Mouse (Mus musculus) layer of hippocampus, adult 9-11 months (tissue): ENCODE data around the gene Trio.

Experiments used
- DNase-seq: peaks from one replicate; pipeline ENCODE4 v3.0.0; 2022

Gene Trio

DNA sequence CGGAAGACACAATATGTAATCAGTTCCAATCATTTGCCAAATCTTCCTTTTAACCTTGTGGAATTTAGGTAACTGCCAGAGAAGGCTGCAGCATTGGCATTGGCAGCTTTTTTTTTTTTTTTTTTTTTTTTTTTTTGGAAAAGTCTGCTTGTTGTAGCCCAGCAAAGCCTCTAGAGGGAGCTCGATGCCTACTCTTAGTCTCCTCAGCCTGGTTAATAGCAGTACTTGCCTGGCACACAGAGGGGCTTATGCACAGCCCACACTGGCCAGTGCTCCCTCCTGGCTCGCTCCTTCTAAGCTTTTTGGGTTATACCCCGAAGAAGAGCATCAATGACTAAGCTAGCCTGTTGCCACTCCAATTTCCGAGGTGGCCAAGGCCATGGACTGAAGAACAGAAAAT lies 106.1 kb downstream of the Trio start:
- DNase-seq = no peak

DNA sequence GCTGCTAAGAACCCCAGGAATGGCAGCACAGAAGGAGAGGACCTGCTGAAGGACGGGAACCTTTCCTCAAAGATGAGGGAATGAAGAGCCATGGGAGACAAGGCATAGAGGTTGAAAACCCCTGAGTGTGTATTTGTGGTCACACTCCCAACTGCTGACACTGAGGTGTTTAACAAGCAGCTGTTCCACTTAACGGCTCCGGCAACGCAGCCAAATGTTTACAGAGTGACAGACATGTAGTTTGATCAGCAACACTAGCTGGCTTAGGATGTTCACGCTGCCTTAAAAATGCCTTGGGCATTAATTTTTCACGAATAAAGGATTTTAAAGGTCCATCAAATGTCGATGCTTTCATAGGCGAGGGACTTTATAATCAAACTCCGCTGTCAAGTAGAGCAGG lies 106.8 kb downstream of the Trio start:
- DNase-seq = no peak

DNA sequence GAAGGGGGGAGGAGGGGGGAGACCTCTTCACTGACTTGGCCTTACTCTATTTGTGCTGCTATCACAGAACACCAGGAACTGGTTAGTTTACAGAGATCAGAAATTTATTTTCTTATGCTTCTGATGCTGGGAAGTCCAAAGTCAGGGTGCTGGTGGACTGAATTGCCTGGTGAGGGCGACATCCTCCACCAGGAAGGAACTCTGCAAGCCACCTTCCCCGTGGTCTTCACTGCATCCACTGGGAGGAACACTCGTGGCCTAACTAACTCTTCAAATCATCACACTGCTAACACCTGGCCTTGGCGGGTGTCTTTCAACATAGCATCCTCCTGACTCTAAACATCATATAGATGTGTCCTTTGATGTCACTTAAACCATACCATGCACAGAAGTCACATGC lies 109.4 kb downstream of the Trio start:
- no peak for DNase-seq

DNA sequence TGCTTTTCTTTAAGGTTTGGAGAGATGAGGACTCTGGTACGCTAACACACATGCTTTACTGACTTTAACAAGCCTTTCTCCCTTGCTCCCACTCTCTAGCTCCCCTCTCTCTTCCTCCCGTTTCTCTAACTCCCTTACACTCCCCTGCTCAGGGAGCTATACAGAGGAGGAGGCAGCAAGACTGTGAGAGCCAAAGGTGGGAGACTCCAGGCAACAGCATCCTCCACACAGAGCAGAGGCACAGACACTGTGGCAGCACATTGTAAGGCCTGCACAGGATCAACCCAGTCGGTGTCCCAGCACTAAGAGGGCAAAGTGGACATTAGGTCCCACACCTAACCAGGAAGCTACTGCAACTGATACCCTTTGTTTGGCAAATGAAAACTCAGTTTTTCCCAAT lies 112.6 kb downstream of the Trio start:
- DNase-seq = no peak

DNA sequence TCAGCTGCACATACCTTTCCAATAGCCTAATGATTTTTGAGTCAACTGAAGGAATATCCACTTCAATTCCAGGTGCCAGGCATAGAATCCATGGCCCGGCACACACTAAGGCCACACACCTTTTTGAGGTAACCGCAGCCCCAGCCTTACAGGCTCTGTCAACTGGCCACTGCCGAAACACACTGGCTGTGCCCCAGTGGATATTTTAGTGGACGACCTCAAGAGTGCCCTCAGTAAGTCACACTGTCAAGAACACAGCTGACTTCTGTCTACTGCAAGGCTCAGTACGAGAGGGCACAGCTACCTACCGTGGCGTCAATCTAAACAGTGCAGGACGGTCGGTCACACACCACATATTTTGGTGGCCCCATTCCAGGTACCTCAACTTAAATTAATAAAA lies 114.5 kb downstream of the Trio start:
- DNase-seq = no peak

DNA sequence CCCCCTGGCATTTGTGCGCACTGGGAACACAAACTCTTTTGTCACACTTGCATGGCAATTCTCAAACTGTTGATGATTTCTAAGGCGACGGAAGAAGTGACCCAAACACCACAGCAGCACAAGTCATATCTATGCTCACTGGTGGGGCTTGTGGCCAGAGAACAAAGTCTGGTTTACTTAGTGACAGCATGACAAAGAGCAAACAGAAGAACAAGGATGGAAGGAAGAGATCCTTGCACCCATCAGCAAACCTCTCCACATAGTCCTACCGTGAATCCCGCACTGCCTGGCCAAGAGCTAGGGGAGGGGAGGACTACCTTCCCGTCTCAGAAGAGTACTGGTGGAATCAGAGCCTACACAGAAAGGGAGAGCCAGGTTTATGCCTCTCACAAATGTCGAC lies 115.5 kb downstream of the Trio start:
- no peak for DNase-seq

DNA sequence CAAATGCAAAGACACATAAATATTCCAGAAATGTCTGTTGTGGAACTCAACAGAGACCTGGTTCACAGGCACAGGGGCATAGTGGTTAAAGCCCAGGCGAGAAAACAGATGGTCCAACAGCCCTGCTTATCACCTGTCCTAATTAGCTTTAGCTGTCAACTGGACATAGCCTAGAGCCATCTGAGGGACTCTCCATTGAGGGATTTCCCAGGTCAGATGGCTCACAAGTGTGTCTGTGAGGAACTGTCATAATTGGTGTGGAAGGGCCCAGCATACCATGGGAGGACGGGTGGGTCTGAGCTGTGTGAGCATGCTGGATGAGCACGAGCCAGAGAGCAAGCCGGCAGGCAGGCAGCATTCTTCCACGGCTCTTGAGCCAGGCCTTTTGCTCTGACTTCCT lies 118.0 kb downstream of the Trio start:
- DNase-seq = no peak

DNA sequence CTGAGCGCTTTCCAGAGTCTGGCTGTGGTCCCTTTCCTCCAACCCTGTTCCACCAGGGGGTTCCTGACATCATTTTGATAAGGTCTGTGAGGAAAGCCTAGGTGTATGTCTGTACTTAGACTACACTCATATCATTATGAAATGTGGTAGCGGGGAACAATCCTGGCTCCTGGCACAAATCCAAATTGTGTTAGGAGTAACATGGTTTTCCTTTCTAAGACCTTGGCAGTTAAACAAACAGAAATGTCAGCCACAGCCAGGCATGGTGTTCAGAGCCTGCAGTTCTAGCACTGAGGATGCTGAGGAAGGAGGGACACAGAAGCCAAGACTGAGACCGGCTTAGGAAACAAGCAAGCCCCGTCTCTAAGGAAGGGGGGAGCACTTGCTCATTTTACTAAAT lies 119.2 kb downstream of the Trio start:
- no peak for DNase-seq

DNA sequence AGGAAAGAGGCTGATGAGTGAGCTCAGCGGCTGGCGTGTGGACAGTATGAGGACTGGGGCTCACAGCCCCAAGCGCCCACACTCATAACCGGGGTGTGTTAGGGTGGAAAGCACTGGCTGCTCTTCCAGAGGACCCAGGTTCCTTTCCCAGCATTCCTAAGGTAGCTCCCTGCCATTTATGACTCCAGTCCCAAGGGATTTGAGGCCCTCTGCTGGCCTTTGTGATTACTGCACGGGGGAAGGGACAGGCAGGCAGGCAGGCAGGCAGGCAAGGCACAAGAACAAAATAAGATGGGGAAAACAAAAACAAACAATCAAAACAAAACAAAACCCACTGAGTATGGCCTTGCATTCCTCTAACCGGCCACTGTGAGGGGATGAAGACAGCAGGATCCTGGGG lies 120.3 kb downstream of the Trio start:
- peak; percentile 54 for DNase-seq

DNA sequence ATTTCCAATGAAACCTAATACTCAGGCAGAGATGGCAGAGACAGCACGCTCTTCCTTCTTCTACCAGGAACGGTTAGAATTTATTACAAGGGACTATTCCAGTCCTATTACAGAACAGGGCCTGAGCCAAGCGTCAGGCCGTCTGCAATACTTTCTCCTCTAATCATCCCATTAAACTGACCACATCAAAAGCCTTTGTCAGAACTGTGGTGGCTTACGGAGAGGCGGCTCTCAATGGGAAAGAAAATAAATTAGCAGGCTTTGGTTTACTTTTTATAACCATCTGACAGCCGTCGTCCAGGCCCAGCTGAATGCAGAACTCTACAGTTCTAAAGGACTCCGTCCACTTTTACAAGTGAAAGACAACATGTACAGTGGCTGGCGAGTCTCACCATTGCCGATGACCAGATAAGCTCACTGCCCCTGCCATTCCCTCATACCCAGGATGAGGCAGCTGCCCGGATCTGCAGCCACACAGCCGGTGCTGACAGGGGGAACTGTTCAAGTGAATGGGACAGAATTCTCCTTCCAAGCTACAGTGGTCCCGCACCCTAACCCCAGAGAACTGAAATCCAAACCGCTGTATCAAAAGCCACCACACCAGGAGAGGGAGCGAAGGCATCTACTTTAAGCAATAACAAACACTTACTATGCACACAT lies 121.2 kb downstream of the Trio start:
- no peak for DNase-seq

DNA sequence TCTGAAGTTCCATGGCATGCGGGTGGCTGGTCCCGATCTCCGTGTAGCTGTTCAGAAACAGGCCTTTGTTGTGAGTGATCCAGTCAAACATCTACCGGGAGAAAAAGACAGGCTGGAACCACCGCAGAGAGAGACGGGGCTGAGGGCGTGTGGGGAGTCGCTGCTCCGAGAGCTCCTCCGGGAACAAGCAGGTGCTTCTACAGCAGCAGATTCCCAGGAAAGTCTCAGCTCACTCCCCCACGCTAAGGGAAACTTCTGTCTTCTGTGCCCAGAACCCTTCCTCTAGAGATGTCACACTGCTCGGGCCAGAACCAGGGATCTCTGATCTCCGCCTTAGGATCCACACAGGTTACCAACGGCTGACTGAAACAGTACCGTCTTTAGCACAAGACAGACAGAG lies 124.4 kb downstream of the Trio start:
- DNase-seq = no peak

DNA sequence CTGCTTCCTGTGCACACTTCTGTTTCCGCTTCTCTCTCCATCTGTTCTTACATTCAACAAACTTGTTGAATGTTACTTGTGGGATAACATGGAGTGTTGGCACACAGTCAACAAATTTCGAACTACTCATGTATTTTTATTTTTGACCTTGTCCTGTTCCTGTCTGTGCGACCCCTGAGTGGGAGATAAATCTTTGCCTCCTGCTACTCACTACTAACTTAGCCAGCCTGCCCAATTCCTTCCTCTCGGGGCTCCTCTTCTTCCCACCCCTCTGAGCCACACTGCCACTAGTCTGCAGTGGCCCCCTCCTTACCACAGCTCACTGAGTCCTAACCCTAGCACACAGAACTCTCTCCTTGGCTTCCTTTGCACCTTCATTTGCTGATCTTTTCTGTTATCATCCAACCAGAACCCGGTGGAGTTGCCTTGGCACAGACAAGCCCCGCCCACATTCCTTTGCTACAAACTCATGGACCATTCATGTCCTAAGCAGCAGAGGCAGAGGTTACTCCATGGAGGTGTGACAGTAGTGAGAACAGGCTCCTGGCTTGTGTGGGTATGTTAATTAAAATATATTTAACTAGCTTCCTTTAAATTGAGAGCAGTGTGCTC lies 126.7 kb downstream of the Trio start:
- DNase-seq = no peak

DNA sequence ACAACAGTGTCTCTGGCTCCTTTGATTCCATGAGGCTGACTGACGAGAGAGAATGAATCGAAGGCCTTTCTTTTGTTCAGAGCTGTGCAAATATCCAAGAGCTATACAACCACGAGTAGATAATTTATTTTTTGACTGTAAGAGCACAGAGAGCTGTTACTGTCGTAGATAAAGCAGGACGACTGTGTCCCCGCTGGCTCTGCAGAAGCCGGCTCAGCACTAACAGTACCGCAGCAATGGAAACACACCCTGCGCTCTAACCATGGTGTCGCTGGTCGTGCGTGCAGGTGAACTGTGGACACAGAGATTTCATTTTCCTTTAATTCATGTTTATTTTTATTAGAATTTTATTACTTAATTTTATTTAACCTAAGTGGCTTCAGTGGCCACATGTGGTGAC lies 131.5 kb downstream of the Trio start:
- DNase-seq = no peak

DNA sequence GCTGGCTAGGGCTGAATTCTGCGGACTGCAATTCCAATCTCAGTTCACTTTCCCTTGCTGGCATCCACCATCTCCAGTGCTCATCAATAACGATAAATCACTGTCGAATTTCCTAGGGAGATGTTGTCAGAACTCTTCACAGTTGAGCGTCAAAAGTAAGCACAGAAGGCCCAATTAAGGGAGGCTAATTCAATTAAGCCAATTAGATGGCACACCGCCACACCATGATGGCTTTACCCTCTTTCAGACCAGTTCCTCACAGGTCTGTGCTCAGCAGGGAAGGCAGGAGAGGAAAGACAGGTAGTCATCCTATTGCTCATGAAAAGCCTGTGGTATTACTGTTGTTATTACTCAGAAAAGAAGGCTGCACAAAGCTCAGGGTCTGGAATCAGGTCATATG lies 133.6 kb downstream of the Trio start:
- no peak for DNase-seq

DNA sequence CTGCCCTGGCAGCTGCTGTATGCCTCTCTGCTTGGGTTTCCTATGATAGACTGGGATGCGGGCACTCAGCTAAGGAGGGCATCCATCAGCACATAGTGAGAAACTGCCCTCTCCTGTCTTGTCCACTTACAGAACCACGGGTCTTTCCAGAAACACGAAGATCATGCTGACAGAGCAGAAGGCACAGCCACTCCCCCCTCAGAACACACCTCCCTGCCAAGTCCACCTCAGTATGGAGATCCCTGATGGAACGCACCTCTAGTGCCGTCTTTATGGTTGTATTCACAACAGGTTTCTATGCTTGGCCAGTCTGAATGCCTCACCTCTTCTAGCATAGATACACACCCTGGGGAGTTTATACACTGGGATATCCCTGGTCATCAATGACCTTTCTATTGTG lies 135.0 kb downstream of the Trio start:
- DNase-seq = no peak

DNA sequence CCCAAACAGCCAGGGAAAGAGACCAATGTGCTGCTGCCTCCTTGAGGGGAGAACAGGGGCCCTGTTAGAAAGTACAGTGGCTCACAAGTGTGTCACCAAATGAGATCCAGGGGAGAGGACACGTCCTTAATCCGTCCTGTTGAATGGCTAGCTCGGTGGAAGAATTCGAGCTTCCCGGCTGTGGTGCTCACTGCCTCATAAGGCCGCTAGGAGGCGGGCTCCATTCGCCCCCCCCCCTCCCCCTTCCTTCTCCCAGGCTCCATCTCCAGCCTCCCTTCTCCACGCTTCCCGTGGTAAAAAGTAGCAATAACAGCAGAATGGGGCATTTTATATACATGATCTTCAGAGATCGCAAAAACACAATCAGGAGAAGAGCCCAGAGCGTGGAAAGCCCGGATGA lies 137.5 kb downstream of the Trio start:
- no peak for DNase-seq

DNA sequence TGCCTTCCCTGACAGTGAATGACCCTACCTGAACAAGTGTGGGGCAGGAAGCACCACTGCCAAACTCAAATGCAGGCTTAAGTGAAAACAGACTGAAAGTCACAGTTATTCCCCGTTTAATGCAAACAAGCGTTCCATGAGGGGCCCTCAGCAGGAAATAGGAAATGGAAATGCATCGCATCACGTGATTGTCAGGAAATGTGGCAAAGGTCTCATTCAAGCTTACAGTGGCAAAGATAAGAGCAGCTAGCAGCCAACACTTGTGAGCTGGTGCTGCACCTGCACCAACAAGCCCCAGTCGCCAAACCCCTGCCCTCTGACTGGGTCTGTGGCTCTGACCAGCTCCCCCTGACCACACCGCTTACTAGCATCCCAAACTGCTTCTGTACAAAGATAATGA lies 138.7 kb downstream of the Trio start:
- DNase-seq = no peak

DNA sequence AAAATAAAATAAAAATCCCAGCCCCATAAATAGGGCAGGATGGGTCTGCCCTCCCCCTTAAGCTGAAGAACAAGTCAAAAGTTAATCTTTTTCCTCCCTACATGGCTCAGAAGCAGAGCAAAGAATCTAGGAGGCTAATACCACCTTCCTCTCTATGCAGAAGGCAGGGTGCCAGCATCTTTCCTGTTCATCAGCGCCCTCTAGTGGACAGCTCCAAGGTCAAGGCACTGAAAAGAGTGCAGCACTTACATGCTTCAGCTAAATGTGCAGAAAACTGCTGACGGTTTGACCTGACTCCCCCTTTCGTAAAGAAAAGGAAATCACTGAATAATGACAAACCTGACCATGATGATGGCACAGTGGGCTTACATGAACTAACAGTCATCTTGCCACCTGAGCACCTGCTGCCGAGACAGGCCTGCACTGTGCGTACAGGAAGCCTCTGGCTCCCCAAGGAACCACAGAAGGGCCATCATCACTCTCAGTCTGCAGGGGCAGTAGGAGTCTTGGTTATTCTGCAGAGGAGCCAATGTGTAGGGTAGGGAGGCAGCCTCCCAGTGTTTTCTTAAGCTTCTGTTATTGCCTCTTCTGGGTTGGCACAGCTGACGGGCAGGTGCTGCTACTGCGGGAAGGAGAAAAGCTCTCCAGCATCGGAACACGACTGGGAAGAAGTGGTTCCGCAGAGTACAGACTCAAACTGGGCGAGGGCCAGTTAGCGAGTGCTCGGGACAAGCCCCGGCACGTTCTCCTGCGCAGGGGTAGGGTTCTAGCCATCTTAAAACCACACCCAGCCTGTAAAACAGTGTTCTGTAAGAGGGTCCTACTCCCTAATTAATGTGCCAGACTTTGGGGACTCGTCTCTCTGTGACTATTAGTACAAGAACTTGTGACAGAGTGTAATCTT lies 141.0 kb downstream of the Trio start:
- peak; percentile 78 for DNase-seq

DNA sequence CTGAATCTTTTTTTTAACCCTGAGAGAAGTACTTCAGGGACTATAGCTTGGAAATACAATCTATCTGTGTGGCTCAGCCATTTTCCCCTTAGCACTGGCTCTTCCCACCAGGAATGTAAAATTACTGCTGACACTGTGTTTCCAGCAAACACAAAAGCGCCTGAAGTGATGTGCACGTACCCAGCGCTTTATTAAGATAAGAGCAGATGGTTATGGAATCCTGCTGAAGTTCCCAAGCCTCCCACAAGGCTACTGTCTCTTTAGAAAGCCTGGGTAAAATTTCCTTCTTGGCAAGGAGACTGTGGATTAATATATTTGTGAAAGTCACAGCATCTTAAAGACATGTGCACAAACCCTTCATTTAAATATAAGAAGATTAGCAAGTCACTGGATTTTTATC lies 141.8 kb downstream of the Trio start:
- DNase-seq = peak; percentile 53

DNA sequence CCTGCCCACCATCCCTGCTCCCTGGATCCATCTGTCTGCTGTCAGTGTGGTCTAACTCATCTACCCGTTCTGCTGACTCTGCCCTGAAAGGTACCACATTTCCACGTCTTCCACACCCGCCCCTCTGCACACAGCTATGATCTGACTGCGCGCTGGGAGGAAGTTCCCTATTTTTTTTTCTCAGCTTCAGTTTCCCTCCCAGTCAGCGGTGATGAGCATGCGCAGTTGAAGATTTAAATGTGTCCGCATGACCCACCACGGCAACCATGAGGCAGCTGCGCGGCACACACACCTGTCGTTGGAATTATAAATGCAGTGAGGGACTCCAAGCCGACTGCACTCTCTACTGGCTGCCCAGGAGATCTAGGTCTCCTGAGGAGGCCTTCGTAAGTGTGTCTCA lies 142.8 kb downstream of the Trio start:
- DNase-seq = no peak

DNA sequence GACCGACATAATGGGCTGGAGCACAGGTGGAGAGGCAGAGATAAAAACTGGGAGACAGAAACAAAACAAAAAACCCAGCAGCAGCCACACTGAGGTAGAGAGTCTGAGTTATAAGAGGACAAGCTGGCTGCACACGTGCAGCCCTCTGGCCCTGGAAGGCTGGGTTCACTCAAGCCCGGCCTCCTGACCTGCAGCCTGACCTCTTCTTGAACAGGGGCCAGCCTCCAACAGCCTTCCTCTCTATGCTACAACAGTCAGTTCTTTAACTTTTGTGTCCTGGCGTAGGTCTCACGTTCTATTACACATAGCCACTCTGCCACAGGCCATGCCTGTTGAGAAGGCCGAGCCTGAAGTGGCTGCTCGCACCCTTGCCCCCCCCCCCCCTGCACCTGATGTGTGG lies 147.8 kb downstream of the Trio start:
- no peak for DNase-seq

DNA sequence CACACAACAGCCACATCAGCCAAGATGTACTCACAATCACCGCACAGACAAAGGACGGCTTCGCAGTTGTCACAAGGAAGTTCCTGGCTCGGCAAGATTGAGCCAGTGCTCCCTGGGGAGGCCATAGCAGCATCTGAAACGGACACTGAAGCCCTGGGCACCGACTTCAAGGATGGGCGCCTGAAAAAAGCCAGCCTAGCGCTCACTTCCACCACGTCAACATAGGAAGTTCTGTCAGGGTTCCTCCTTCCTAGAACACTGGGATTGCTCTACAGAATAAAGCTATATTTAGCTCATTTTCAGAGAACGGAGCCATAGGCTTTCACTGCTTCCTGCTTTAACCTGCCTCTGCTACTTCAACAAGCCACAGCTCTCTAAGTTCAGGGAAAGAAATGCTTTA lies 149.3 kb downstream of the Trio start:
- DNase-seq = no peak

DNA sequence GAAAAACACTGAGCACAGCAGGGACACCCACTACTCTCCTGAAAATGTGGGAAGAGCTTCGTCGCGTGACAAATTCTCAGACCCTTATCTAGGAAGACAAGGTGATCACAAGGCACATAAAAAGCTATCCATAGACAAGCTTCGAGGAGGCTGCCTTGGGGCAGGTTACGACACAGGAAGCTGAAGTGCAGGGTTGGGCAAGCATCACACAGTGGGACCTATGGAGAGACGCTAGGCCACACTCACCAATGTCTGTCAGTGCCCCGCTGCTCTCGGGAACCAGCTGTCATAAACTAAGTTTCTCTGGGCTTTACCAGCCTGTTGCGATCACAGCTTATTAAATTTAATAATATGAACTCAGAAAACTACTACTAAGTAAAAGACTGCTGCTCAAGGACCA lies 149.9 kb downstream of the Trio start:
- no peak for DNase-seq

DNA sequence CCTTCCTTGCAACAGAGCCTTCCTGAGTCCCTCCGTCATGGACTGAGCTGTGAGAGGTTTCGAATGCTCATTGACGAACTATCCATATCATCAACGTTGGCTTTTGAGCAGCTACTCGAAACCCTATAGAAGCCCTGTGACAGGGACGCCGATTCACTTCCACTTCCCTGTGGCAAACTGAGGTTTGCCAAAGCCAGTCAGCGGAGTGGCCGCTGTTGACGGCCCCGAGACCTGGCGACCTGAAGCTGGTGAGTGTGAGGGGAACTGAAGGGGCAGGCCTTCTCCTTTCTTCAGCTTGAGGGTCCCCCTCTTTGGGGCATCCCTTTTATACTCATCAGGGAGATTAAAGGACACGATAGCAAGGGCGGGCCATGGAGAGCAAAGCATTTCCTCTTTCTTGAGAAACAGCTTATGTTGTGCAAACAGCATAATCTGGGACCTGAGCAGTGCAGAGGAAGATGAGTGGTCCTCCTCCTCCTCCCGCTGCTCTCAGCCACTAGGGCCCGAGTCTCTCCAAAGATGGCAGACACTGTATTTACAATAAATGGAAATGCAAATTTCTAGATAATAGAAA lies 151.8 kb downstream of the Trio start:
- DNase-seq = no peak
